Mouse (Mus musculus): ENCODE results near the gene Asgr1.
A peak's percentile ranks its signal among the peaks of the same experiment; 100 is the strongest.
"Not testable (repeated sequence)": the region's sequence is repeated elsewhere in the genome, so short reads cannot be mapped to it uniquely, and the experiment has no call there.

Gene Asgr1

DNA sequence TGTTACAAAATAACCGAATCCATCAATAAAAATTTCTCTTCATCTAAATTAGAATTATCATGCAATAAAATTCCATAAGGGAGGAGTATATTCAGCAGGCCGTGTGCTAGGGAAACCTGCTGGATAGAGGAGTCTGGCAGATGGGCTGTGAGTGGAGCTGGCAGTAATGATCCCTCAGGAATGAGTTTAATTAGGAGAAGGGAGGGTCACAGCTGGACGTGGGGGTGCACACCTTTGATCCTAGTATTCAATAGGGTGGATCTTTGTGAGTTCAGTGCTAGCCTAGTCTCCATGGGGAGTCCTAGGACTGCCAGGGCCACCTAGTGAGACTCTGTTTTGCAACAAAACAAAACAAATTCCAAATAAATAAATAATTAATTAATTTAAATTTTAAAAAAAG lies 14.4 kb downstream of the Asgr1 start:
- no peak for DNase-seq (ENCODE audit: low spot score)

DNA sequence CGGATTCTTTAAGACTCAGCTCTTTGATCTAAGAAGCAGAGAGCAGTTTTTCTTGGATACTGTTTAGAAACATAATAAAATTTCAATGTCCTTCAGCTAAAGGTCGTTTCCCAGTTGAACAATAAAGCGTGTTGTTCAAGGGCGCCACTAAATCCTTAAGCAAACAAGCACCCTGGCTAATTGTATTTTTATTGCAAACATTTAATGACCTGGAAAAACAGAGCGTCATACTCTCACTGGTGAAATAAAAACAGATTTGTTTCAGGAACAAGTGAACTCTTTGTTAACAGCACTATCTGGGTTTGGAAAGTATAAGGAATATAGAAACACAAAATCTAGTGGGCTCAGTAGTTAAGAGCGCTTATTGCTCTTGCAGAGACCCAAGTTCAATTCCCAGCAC lies 16.2 kb downstream of the Asgr1 start:
- DNase-seq (ENCODE audit: low spot score) = no peak

DNA sequence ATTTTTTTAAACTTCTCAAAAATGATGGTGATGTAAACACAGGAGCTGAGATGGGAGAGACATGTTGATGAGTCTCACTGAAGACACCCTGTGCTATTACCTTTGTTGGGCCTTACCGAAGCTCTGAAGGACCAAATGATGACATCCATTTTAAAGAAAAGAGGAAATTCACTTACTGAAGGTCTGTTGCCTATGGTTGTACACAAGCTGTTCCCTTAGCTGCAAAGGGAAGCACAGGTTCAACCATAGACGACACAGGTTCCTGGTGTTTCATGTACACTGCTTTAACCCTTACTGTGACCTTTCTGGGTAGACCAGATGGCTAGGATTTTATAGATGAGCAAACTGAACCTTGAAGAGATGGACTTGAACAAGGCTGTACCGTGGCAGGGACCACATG lies 16.7 kb downstream of the Asgr1 start:
- not testable (repeated sequence) for DNase-seq (ENCODE audit: low spot score)

DNA sequence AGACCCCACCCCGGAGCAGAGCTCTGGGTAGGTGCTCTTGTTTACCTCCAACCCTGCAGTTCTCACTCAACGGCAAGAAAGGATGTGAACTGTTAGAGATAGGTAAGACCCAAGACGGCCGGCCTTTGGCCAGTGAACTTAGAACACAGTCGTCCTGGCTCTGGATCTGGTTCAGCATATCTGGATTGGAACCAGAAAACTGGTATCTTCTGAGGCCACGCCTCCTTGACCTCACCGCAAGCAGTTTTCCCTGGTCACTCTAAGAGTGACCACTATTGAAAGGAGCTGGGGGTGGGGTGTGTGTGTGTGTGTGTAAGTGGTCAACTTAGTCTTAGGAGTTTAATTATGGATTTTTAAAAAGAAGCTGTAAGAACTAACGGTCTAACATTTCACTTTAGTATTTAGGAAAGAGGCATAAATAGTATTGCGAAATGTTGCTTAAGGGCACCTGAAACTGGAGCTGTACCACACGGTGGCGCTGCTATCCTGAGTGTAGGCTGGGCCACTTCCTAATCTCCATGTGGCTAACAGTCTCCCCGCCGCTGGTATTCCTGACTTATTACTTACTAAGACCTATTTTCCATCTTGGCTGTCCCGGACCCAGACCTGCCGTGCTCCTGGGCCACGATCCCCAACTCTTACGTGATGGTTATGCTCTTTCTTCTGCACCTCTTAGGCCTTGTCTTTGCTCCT lies 20.6 kb downstream of the Asgr1 start:
- peak; percentile 45 for DNase-seq (ENCODE audit: low spot score)

DNA sequence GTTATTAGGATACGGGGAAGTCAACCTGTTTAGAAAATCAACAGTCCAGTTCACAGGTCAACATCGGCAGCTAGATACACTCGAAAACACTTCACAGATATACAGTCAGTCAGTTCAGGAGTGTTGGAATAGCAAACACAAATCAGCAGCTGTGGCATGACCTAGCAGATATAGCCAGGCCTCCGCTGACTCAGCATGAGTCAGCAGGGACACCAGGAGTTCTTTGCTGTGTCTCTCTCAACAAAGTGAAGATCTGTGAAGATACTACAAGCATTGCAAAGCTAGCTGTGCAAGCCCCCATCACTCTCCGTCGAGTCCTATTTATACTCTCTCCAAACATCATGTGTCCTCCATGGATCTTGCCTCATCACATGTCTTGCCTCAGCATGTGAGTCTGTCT lies 21.7 kb downstream of the Asgr1 start:
- no peak for DNase-seq (ENCODE audit: low spot score)

DNA sequence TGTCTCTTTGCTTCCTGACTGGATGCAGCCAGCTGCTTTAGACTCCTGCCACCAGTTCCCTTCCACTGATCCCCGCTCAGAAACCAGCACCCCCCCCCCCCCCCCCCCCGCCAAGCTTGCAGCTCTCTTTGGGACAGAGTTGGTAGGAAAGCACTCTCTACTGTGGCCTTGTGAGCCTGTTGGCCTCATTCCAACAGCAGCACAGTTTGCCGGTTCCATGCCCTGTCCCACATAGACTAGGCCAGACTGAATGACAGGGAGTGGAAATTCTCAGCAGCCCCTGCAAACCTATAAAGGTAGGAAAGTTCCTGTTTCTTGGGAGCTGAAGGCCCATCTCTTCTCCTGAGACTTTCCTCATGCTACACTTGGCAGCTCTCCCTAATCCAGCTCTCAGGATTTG lies 23.6 kb downstream of the Asgr1 start:
- no peak for DNase-seq (ENCODE audit: low spot score)

DNA sequence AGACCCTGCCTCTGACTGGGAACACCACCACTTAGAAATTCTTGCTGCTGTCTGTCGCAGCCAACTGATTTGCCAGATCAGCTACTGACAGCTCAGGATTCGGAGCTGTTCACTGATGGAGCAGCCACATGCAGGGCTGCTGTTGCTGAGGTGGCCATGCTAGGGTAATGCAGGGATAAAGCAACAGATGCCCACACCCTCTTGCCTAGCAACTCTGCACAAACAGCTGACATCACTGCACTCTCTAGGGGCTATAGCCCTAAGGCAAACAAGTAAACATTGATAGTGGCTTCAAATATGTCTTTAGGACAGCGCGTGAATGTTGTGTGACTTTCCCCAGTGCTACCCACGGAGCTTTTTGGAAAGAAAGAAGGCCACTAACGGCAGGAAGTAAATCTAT lies 25.3 kb downstream of the Asgr1 start:
- DNase-seq (ENCODE audit: low spot score) = no peak

DNA sequence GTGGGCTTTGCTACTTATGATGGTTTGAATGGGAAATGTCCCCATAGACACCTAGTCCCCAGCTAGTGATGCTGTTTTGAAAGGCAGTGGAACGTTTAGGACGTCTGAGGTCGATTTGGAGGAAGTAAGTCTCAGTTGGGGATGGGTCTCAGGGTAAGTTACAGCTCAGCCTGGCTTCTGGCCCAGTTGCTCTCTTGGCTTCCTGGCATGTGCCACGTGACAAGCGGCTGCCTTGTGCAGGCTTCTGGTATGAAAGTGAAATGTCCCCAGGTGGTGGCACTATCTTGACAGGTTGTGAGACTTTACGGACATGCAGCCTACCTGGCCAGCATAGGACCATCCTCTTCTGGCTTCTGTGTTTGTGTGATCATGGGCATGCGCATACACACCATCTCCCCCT lies 26.0 kb downstream of the Asgr1 start:
- DNase-seq (ENCODE audit: low spot score) = no peak

DNA sequence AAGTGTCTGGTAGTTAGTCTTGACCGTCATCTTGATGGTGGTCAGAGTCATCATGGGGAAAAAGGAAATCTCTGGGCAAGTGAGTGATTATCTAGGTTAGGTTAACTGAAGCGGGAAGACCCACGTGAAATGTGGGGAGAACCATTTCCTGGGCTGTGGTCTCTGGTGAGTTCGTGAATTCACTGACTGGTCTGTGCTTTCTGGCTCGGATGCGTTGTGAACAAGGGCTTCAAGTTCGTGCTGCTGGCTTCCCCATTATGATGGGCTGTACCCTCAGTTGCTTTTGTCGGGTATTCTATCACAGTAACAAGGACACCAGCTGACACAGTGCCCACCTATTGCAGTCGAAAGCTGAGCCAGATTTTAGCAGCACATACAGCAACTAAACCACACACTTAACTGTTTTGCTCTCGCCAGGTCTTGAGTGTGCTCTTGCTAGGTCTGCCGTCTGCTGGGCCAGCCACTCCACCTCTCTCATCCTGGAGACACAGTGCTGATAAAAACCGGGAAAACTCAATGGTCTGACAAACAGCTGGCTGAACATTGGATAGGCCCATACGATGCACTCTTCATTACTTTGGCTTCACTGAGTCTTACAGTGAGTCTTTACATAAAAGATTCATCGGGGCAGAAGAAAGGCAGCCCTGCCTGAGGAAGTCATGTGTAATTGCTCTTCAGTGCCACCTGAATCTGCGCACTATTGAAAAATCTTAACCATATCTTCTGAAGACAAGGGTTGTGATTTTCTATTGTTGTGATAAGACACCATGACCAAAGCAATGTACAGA lies 27.1 kb downstream of the Asgr1 start:
- no peak for DNase-seq (ENCODE audit: low spot score)

DNA sequence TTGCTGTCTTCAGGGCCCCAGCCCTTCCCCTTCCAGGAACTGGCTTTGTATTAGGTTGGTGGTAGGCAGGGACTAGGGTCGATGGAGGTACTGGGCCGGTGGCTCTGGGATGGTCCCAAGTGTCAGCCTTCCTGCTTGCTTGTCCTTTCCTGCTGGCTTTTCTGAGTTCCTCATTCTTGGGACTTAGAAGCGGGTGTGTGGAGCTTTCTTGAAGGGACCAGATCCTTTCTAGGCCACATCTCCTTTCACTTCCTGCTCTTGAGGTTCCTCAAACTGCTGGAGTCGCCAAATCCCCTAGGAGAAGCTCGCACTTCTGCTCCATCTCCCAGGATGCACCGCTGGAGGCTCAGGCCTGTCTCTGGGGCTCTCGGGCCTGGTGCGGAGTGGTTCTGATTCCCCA lies 30.7 kb downstream of the Asgr1 start:
- DNase-seq (ENCODE audit: low spot score) = no peak

DNA sequence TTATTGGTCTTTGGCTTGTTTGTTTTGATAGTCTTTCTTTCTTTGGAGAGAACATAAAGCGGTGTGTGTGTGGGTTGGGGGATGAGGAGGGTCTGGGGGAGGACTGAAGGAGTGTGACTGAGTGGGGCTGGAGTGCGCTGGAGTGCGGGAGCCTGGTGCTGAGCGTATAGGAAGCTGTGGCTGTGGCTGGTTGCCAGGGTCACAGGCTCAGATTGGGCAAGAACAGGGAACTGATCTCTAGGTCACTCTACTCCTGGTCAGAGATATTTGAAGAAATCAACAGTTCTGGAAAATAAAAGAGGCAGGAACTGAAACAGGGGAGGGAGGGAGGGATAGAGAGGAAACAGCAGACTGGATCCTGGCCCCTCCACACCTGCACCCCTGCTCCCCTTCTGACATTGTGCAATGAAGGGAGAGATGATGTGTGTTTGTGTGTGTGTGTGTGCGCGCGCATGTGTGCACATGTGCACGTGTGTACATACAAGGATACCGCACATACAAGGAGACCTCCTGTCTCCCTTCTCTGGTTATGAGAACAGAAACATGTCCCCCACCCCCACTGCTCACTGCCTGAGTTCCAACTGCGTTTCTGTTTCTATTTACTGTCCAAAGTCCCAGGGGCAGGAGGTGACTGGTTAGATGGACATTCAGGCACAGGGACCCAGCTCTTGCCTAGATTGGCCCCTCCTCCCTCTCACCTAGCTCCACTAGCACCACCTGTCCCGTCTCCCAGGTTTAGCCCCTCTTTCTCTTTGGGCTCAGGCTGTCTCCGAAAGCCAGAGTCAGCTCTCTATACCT lies 38.3 kb downstream of the Asgr1 start, which contains the start of gene Asgr2:
Asgr2 (plus strand) TSS at position 659 of the 798 bp plus-strand sequence.
- DNase-seq (ENCODE audit: low spot score) = no peak

DNA sequence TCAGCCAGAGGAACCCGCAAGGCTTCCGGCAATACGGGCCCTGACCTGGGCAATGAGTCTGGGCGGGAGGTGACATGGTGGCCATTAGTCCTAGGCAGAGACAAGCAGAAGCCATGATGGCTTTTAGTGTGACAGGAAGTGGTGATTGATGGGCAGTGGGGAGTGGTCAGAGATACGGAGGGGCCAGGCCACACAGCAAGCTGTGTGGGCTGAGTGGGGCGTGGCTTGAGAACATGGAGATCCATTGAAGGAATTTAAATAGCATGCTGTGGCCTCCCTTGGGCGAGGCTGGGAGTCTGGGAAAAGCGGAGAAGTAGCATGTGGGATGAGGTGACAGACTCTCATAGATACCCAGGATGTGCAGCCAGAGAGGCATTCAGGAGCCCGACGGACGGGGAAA lies 43.5 kb downstream of the Asgr1 start:
- no peak for DNase-seq (ENCODE audit: low spot score)

DNA sequence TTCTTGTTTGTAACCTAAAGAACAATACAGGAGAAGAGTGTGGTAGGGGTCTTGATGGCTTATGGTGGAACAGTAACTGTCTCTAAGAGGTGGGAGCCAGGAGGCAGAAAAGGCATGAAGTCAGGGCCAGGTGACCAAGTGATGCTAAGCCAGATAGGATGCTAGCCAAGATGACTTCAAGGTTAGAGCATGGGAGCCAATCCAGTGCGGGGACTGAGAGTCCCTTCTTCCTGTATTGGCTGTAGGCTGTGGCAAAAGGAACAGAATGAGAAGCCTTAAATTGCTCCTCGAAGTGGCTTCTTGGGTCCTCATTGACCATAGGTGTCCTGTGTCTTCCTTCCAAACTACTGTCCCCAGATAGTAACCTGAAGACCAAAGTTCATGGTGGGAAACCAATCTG lies 45.2 kb downstream of the Asgr1 start:
- DNase-seq (ENCODE audit: low spot score) = no peak

DNA sequence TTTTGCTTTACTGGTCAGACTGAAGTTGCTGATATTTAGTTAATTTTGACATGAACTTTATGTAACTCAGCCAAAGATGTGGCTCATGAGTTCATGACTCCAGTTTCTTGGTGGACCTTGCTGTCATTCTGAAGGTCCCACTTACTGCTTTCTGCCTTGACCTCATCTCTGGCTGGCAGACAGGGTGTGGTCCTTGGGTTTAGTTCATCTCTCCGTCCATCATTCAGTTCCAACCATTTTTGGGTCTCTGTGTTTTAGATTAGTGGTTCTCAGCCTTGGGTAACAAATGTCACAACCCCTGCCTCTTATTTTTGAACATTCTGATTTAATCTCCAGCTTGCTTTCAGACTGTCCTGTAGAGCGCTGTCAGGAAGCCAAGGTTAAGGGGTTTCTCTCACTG lies 45.9 kb downstream of the Asgr1 start:
- no peak for DNase-seq (ENCODE audit: low spot score)

DNA sequence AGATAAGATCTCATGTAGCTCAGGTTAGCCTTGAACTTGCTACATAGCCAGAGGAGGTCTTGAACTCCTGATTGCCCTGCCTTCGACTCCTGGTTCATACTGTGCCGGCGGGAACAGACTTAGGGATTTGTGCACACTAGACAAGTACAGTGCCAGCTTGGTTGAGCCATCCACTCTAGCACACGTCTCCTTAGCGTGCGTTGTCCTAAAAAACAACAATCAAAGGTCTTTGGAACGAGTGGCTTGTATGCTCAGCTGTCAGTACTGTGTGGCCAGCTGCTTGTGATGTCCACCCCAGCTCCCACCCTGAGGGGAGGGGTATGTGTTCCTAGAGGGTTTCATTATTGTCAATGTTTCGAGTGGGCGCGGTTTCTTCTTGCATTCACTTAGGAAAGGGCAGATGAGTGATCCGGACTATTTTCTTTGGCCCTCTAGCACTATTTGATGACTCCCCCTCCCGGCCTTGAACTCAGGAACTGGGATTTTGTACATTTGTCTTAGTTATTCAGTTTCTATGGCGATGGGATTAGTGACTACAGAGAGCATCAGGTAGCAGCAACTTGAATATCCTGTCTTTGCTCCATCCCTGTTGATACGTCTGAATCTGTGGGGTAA lies 49.9 kb downstream of the Asgr1 start:
- no peak for DNase-seq (ENCODE audit: low spot score)

DNA sequence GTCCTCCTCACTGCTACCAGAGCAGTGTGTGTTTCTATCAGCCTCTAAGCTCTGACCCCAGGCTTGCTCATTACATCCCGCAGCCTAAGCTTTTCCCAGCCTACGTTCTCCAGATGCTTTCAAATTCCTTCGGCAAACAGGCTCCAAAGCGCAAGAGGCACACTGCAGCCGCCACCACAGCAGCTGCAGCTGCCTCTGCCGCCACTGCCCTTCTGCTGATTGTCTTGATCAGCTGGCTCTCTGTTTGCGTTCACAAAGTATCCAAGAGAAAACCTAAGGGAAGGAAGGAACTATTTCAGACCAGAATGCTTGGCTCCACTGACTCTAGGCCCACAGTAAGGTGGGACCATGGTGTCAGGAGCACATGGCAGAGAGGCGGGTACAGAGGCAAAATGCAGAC lies 53.2 kb downstream of the Asgr1 start:
- DNase-seq (ENCODE audit: low spot score) = no peak

All from urinary bladder, postnatal 10 days (tissue).